Mouse (Mus musculus) left cerebral cortex, adult 8-10 months (tissue): ENCODE data around the gene Irak3. TPM values are rescaled to one million over a fixed set of nuclear protein-coding genes. Genes with fewer than 3 reads are reported as not detected.
"Not testable (repeated sequence)": the region's sequence is repeated elsewhere in the genome, so short reads cannot be mapped to it uniquely, and the experiment has no call there.

Source experiments
- DNase-seq, 2 experiments: peaks; one replicate each; pipeline ENCODE4 v3.0.0; 2022; ENCODE audit warnings: low spot score in 2 of 2
- total RNA-seq, 4 experiments: library from RNA; stranded (reverse); gene quantifications; 2 replicates each; pipeline ENCODE4 v1.2.4; 2022

Irak3 gene
- total RNA-seq, 4 experiments from 2014 or later, result 1.5 to 3.4 (median 2.2) TPM

DNA sequence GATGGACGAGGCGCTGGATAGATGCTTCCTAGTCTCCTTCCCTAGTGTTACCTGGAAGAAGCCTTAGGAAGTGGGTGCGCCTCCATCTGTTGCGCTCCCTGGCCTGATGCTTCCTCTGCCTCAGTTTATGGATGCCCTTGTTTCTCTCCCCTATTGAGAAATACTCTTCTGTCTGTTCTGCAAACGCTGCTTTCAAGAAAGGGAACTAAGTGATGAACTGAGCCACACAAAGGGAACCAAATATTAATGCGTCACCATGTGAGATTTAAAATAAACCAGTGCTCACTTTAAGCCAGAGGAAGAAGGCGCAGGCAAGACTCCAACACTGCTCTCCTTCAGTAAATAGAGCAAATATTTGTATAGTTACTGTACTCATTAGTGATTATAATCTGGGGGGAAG lies 38.4 kb downstream of the Irak3 start:
- DNase-seq, result no peak

DNA sequence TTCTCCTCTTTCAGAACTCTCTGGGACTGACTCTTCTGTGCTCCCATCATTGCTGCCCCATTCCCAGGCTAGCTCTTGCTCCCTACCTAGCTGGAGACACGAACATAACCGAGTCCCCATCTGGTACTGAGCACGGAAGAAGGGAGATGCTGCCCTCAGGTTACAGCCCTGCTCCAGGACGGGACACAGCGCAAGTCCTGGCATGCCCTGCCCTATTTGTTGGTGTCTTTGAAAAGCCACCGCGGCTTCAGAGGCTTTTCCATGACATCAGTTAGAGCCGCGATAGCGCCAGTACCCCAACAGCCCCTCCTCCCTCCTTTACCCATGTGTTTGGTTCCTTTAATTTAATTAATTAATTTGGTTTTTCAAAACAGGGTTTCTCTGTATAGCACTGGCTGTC lies 39.1 kb downstream of the Irak3 start:
- no peak for DNase-seq

DNA sequence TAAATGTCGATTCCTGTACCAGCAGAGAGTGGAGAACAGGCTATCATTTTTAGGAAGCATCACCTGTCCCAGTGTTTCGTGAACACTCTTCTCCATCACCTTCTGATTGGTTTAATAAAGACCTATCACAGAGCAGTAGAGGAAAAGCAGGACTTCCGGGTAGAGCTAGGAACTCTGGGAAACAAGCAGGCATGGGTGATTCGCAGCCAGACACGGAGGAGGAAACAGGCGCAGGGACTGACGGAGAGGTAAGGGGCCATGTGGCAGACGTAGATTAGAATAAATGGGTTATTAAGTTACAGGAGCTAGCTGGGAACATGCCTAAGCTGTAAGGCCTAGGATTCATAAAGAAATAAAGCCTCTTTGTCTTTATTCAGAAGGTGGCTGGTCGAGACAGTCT lies 41.4 kb downstream of the Irak3 start:
- DNase-seq, result no peak

DNA sequence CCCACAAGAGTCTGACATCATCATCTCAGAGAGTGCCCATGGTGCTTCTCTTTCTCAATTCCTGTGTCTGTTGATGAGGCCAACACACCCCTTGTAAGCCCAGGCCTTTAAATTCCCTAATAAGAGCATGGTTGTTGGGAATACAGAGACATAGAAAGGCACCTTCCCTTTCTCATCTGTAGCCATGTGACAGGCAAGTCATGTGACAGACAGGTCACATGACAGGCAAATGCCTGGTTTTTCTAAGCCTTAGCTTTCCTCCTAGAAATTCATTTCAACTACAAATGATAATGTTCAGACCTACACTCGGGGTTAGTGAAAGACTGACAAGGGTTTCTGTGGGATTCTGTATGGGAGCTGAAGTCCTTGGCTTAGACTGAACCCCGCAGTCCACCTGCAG lies 48.0 kb downstream of the Irak3 start:
- DNase-seq, result no peak

DNA sequence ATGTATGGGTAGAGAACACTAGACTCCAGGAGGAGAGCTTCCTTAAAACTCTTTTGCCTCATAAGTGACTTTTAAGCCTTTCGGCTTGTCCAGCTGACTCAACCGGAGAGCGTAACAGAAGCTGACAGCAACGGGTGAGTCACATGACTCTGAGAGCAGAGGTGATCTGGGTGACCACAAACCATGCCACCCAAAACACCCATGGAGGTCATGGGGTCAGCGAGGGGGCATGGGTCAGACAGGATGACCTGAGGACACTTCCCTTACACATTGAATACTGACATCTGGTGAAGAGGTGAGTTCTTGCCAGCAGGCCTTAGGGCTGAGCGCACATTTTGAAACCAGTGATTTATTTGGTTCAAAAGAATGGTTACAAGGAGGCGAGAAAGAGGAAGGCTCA lies 50.3 kb downstream of the Irak3 start:
- DNase-seq, result no peak

DNA sequence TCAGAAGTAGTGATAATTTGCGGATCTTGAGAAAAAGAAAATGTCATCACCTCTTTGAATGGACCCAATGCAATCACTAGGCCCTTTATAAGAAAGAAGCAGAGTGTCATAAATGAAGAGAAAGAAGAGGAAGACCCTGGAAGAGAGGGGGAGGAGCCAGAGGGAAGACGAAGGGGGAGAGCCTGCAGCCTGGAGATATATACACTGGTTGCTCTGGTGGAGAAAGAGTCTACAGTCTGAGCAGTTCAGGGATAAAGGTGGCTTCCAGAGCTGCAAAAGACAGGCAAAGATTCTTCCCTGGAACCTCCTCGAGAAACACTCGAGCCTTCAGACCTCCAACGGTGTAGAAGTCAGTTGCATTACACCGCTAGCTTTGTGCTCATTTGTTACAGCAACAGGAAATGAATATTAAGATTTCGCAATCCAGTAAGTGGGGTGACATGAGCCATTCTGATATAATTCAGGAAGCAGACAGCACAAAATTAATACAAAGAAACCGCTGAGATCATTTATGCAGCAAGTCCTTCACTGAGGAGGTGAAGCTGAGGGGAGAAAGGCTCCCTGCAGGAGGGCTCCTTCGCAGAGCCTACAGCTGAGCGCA lies 60.9 kb downstream of the Irak3 start:
- no peak for DNase-seq

DNA sequence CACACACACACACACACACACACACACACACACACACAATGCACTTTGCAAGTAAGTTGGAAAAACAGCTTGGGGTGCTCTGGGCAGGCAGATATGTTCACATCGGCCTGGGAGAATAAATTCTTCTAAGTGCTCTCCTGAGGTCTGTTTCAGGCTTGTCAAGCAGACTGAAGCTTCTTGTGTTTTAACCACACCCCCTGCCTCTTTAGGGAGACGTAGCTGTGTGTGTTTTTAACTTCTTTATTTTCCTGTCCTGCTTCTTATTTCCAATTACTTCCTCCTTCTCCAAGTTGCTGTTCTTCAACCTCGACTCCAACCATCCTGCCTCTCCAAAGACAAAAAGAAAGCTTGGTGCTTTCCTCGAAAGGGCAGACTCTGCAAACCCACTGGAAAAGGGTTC lies 61.7 kb downstream of the Irak3 start:
- DNase-seq, result no peak

DNA sequence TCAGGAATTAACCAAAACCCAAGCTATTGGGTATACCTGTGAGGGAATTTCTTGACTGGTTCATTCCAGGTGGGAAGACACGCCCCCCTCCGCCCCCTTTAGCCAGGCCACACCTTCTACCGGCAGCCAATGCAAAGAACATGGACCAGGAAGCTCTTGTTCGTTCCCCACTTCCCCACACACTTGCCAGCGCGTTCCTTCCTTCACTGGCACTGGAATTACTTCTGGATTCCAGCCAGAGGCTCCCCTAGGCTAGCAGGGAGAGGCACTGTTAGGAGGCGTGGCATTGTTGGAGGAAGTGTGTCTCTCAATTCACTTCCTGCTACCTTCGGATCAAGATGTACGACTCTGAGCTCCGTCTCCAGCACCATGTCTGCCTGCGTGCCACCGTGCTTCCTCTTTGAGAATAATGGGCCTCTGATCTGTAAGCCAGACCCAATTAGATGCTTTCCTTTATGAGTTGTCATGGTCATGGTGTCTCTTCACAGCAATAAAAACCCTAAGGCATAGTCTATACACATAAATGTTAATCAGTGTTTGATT lies 65.8 kb downstream of the Irak3 start:
- no peak for DNase-seq

DNA sequence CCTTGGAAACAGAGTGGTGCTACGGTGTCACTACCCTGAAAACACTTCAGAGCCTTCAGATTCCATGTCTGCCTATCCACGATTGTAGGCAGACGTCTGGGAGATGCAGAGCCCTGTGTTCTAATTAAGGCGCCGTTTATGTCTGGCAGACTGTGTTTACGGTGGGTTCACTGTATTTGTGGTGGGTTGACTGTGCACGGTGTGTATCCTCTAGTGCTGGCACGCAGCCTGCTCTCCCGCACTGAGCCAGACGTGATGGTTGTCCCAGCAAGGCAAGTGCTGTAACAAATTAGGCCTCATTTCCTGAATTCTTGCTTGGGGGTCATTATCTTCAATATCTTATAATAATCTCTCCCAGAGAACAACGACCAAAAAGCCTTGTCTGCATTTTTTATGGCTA lies 68.2 kb downstream of the Irak3 start:
- DNase-seq, result no peak

DNA sequence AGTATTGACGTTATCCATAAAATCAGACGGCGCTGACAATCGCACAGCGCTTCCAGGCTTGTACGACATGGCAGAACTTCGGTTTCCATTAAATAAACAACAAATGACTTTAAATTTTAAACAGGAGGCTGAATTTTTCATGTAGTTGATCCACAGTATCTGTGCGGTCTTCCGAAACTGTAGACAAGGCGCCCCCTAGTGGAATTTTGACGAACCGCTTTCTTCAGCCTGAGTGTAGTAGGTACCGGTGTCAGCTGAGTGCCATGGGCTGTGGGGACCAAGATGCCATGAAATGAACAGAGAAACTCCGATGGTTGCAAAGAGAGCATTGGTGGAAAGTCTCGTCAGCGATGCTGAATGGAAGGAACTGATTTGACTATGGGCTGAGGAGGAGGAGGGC lies 71.3 kb downstream of the Irak3 start:
- peak in 1 of 2 experiments; percentile 43 for DNase-seq

DNA sequence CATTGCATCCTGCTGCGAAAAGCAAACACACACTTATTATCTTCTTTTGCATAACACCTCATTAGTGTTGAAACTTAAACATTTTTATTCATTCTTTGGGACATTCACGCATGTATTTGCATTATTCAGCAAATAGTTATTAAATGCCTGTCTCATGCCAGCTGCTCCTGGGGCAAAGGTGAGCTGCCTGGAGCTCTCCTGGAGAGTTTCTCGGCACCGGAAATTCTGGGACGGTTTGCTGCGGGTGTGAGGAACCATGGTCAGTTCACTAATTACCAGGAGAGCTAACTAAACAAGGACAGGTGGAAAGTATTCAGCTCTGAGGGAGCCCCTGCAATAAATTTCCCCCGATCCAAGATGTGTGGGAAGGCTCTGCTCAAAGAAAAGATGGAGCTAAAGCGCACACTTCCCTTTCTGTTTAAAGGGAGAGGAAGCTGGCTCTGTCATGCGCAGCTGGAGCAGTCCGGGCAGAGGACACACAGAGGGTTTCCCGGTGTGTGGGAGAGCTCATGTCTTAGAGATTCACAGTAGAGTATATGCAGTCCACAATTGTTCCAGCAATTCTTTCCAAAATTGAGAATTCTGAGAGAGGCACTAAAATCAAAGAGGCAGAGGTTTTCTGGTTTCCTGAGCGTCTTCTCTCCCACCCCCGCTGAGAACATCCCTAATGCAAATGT lies 73.2 kb downstream of the Irak3 start:
- DNase-seq, result no peak

DNA sequence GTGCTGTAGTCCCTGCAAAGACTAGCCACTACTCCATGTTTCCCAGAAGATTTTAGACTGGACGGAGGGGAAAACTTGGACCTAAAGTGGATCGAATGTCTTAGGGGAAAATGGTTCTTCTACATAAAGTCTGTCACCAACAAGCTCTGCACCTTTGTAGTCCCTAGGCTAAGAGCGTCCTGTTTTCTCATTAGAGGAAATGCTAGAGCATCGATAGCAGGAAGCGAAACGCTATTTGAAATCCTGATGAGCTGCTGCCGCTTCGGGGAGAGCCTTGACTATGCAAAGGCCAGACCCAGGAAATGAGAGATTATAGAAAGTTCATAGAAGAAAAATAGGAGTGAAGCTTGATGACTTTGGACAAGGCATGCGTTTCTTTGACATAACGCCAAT lies 76.5 kb downstream of the Irak3 start:
- DNase-seq, result no peak

DNA sequence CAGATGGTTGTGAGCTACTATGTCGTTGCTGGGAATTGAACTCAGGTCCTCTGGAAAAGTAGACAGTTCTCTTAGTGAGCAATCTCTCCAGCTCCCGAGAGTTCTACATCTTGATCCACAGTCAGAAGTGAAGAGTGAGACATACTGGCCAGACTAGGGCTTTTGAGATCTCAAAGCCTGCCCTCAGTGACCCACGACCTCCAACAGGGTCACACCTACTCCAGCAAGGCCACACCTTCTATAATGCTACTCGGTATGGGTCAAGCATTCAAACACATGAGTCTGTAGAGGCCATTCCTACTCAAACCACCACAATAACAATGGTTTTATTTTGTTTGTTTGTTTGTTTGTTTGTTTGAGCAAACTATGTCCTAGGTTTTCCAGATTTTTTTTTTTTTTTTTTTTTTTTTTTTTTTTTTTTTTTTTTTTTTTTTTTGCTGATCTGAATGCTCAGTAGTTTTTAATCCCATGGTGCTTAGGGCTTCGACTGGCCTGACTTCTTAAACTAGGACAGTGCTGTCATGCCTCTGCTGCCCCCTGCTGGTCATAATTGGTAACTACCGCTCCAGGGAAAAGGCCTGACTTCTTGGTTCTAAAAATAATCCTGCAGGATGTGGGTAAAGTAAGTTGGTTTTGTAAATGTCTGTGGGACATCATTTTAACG lies 77.0 kb downstream of the Irak3 start:
- DNase-seq, result peak; percentile 61 to 80

DNA sequence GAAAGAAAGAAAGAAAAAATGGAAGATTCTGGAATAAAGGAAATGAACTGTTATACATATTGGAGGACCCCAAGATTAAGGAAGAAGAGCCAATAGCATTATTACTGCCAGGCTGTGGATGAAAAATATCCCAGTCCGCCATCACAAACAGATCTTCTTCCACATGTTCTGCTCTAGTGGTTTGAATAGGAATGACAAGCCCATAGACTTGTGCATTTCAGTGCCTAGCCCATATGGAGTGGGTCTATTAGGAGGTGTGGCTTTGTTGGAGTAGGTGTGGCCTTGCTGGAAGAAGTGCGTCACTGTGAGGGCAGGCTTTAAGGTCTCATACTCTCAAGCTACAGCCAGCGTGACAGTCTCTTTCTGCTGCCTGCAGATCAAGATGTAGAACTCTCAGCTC lies 78.2 kb downstream of the Irak3 start:
- no peak for DNase-seq

DNA sequence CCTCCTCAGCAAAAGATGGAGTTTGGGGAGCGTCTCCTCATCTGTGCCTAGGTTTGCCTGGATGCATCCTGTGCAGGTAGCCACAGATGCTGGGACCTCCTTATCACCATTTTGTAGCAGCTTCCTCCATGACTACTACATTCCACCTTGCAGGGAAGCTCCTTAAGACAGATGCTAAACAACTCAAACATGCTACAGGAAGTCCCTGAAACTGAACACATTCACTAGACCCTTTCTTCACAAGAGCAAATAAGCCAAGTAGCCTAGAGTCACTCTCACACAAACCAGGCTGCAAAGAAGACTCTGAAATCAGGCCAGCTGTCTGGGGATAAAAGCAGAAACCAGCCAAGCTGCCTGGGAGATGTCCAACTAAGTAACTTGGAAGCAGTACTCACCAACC lies 86.7 kb downstream of the Irak3 start:
- DNase-seq, result no peak

DNA sequence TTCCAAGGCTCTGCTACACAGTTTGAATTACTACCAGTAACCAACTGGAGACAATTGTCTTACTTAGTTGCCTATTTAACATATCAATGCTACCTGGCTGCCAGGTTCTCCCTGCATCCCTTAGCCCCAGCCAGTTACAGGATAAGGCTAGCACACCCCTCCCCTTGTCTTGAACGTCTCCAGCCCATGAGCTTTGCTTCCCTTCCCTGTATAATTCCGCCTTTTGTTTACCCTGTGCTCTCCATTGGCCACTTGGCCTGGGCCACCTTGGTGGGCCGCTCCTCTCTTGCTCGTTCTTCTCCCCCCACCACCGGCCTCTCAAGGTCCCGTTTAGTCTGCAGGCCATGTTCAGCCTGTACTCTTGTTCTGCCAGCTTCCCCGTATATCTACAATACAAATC lies 87.4 kb downstream of the Irak3 start:
- no peak for DNase-seq

DNA sequence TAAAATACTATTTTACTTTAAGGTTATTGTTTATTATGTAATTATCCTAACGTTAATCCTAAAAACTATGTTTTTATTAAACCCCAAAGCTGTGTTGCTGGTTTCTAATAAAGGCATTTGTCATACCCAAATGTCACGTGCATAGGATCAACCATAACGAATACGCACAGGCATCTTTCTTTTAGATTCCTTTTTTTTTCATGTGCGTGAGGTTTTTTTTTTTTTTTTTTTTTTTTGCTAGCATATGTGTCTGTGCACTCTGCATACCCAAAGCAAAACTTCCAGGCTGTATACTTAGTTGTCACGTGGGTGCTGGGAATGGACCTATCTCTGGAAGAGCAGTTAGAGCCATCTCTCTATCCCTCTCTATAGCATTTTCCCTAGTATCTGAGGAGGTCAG lies 88.0 kb downstream of the Irak3 start:
- no peak for DNase-seq

DNA sequence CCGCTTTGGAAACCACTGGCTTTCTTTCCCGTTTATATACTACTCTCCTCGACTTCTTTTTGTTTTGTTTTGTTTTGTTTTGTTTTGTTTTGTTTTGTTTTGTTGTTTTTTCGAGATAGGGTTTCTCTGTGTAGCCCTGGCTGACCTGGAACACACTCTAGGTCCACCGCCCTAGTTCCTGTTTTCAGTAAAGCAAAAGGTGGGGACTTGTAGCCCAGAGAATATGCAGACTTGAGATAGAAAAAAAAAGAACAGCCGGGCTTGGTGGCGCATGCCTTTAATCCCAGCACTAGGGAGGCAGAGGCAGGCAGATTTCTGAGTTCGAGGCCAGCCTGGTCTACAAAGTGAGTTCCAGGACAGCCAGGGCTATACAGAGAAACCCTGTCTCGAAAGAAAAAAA lies 88.4 kb downstream of the Irak3 start:
- DNase-seq, result not testable (repeated sequence)

DNA sequence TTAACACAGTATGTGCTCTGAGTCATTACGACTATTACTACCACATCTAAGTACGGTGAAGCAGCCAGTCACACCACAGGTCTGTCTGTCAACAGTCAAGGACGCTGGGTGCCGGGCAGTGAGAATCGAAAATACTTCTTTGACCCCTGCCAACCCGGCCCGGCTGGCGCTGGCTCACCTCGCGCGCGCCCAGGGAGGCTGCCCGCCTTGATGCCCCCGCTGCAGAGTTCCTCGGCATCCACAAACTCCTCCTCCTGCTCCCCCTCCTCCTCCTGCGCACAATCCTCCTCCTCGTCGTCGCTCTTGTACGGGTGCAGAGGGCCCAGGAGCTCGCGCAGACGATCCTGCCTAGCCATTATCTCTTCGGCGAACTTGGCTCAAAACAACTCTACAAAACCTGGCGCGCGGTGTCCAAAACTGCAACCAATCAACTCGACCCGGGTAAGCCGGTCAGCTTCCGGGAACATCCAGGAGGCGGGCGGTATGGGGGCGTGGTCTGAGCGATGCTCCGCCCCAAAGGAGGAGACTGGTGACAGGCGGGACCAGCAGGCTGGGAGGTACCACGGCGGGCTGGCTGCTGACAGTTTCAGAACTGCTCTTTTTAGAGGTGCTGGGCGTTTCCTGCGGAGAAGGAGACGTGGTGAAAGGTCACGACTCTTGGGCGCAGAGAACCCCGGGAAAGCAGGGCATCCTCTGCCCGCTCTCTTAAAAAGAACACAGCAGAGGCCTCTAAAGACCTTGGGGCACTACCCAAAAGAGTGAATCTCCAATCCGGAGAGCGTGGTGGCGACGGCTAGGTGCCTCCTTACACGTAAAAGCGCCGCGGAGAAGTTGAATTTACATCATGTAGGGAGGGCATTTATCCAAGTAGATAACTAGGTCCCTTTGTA lies 89.2 kb downstream of the Irak3 start, which contains the start of gene Helb:
Helb (minus strand) TSS at position 481 of the 890 bp plus-strand sequence.
- DNase-seq, result peak; percentile 90

DNA sequence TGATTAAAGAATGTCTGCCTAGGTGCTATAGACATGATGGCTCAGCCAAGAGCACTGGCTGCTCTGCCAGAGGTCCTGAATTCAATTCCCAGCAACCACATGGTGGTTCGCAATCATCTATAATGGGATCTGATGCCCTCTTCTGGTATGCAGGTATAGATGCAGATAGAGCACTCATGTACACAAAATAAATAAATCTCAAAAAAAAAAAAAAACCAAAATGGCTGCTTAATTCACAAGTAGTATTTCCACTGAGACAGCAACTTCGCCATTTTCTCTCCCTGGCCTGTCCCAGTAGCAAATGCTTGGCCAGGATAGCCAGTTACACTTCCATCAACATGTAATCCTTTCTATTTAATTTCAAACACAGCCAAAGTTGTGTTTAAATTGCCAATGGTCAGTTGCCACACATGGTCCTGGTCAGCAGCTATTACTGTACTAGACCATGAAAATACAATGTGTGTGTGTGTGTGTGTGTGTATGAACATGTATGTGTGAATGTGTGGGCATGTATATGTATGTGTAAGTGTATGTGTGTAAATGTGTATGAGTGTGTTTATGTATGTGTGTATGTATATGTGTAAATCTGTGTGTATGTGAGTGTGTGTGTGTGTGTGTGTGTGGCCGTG lies 90.1 kb downstream of the Irak3 start:
- DNase-seq, result no peak

DNA sequence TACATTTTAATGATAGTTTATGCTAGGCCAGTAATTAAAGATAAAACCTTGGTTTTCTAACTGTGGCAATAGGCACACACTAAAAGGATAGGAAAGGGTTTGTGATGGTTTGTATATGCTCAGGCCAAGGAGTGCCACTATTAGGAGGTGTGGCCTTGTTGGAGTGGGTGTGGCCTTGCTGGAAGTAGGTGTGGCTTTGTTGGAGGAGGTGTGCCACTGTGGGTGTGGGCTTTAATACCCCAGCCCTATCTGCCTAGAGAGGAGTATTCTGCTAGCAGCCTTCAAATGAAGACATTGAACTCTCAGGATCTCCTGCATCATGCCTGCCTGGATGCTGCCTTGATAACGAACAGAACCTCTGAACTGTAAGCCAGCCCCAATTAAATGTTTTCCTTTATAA lies 101.1 kb downstream of the Irak3 start:
- DNase-seq, result no peak
